ENCODE assay signal across 21 mouse cellular contexts in the genomic region with DNA sequence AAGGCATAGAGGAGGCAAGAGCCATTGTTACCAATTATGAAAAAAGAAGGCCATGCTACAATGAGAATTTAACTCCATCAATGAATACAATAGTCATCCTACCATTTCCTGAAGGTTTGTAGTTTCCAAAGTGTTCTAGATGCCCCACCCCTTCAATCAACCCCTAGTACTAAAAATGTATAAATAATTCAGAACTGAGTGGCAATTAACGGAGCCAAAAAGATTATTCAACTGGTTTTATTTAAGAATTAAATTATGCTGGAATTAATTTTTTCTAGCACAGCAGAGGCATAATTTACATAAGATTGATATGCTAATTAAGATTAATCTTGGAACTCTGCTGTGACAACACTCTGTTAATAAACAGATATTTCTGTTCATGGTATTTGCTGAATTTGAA. TPM values are rescaled to one million over a fixed set of nuclear protein-coding genes. Genes with fewer than 3 reads are reported as not detected.
"Had no signal": no experiment of that assay in that cellular context is flagged by ENCODE, and none has a peak within 500 bp of the region (broad histone marks: within the 10 kb centered on the region; RNA-seq: fewer than 3 reads in every experiment).

No protein-coding gene starts in this region.

- H3K9me3 ChIP-seq: limb, embryonic 13.5 days; liver, embryonic 12.5 days; liver, embryonic 15.5 days; lung, embryonic 15.5 days; megakaryocyte, embryonic 14.5 days; midbrain, embryonic 12.5 days had no signal

- H3K4me2 ChIP-seq: limb, embryonic 13.5 days; liver, embryonic 12.5 days; liver, embryonic 15.5 days; lung, embryonic 15.5 days; midbrain, embryonic 12.5 days had no signal

- H3K36me3 ChIP-seq: limb, embryonic 13.5 days; liver, embryonic 12.5 days; liver, embryonic 15.5 days; lung, embryonic 15.5 days; midbrain, embryonic 12.5 days had no signal

- DNase-seq: kidney, adult 18-20 months; kidney, adult 9 months; kidney, postnatal 14 days; kidney, postnatal 4 days; left cerebral cortex, postnatal 4 days; liver; lung, adult 18-20 months; lung, postnatal 10 days; lung, postnatal 36 days; right cerebral cortex, postnatal 14 days; right cerebral cortex, postnatal 4 days; thymus, adult 2 months; thymus, postnatal 14 days; thymus, postnatal 4 days had no signal

- ATAC-seq: liver, embryonic 12.5 days had no signal

- H3K27me3 ChIP-seq: limb, embryonic 13.5 days; liver, embryonic 12.5 days; liver, embryonic 15.5 days; lung, embryonic 15.5 days; megakaryocyte, embryonic 14.5 days; midbrain, embryonic 12.5 days had no signal

- H3K27ac ChIP-seq: limb, embryonic 13.5 days; liver, embryonic 12.5 days; liver, embryonic 15.5 days; lung, embryonic 15.5 days; midbrain, embryonic 12.5 days; stomach, postnatal 0 days had no signal

- H3K4me3 ChIP-seq: limb, embryonic 13.5 days; liver, embryonic 12.5 days; liver, embryonic 15.5 days; lung, embryonic 15.5 days; megakaryocyte, embryonic 14.5 days; midbrain, embryonic 12.5 days had no signal

- H3K4me1 ChIP-seq: liver, embryonic 12.5 days; liver, embryonic 15.5 days; lung, embryonic 15.5 days; midbrain, embryonic 12.5 days had no signal

- H3K9ac ChIP-seq: limb, embryonic 13.5 days; liver, embryonic 12.5 days; liver, embryonic 15.5 days; lung, embryonic 15.5 days; midbrain, embryonic 12.5 days had no signal

RNA-seq across cellular contexts. Expression of a gene that starts 34.9 kb away (rescaled TPM):
- polyA plus RNA-seq: liver, embryonic 12.5 days had no signal
